Mouse (Mus musculus): ENCODE data around the gene Hmgb2.

The Hmgb2 gene

DNA sequence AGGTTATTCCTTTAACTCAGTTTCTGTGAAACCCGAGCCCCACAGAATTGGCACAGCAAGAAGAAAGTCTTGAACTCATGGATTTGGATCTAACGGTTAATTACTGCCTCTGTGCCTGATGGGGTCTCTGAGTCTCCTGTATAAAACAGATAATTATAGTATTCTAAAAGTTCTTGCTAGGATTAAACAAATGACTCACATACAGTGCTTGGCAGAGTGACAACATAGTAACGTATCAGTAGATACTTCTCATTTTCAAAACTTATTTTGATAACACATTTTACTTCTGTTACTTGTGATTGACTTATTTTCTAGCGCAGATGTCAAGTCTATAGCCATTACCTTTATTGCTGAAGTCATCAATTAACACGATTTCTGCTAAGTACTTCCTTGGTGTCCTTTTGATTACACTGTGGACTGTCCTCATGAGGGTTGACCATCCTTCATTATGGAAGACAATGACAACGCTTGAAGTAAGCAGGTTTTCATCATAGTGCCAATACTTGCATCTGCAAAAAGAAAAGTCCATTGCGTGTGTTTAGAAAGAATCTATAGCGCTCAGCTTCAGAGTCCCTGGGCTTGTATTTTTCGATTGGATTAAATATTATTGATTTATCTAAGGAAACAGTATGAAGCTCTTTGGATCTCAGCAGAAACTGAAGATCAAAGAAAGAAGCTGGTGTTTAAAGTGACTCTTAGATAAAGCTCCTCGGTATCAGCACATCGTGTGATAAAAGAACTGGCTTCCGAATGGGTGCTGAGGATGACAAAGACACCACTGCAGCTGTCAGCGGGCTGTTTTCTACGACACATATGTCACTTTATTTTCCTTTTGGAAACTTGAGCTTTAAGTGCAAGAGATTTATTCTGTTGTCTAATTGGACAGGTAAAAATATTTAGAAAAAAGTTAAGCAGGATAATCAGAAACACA, 40.7 kb downstream of the Hmgb2 start:
- DNase-seq (ENCODE audit: low read depth, low spot score) = no peak

DNA sequence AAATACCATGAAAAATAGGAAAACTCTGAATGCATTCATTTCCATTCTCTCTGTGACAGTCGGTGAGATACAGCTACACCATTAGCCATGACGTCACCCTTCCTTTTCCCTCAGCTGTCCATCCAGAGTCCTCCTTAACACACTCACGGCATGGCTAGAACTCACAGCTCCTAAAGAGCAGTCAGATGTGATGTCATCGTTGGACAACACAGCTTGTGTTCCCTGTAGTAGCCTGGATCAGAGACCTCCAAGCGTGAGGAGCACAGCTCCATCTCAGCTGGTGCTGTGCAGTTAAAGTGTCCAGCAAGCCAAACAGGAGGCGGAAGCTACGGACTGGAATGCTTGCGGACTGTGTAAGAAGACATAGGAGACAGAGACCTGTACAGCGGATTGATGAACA, 49.2 kb downstream of the Hmgb2 start:
- no peak for DNase-seq (ENCODE audit: low read depth, low spot score)

DNA sequence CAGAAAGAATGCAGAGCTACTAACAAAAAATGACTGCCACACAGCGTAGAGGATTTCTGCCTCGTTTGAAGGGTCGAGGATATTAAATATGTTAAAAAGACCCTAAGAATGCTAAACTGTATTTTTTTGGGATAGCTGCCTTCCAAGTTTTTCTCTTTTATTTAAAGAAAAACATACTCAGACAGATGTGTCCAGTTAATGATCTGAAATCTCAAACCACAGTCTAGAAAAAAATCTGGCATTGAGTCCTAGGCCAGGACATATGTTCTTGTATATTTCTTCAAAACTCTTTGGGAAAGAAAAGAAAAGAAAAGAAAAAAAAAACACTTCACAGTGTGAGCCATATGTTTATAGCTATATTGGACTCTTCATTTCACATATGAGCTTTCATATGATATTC, 51.0 kb downstream of the Hmgb2 start:
- DNase-seq (ENCODE audit: low read depth, low spot score) = no peak

DNA sequence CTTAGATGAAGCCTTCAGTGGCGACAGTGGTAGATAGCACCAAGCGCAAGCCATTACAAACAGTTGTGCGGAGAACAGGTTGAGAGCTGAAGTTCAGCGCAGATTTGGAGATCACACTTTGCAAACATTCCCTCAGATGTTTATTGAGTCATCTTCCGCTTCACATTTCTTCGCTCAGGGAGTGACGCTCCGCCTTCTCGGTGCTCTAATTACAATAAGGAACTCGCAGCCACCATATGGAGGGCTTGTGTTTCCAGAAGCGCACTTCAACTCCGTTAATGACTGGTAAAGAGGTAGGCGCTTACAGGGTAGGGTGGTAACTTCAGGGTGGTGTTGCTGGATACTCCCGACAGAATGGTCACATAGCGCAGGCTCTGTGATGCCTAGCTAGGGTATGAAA, 52.0 kb downstream of the Hmgb2 start:
- no peak for DNase-seq (ENCODE audit: low read depth, low spot score)

DNA sequence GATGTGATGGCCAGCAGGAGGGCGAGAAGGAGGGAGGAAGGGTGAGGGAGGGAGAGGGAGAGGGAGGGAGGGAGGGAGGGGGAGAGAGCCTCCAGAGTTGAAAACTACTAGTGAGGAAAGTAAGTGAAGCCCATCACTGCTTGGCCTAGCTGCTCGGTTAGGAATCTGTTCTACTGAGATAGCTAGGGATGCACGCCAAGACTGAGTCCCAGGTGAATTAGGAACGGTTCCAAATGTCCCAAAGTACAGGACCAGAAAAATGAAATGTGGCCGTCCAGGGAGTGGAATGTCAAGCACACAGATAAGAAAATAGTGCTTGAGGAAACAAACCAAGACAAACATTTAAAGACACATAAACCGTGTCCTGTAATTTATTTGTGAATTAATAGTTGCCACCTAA, 53.3 kb downstream of the Hmgb2 start:
- no peak for DNase-seq (ENCODE audit: low read depth, low spot score)

Data from CD4-positive, CD25-positive, alpha-beta regulatory T cell, adult 2 months (primary cell).